ENCODE assay signal across 18 mouse cellular contexts in genomic region chr13:107306958-107307357, GRCm38 (mm10).
"Had no signal": no experiment of that assay in that cellular context is flagged by ENCODE, and none has a peak within 500 bp of the region (broad histone marks: within the 10 kb centered on the region; RNA-seq: fewer than 3 reads in every experiment).

No protein-coding gene starts in this region.

- ATAC-seq: liver, embryonic 12.5 days had no signal

- H3K9ac ChIP-seq: kidney, embryonic 15.5 days; limb, embryonic 13.5 days; liver, embryonic 12.5 days; liver, embryonic 15.5 days; lung, embryonic 15.5 days had no signal

- H3K27me3 ChIP-seq: kidney, embryonic 15.5 days; limb, embryonic 13.5 days; liver, embryonic 12.5 days; liver, embryonic 15.5 days; lung, embryonic 15.5 days had no signal

- H3K4me2 ChIP-seq: kidney, embryonic 15.5 days; limb, embryonic 13.5 days; liver, embryonic 12.5 days; liver, embryonic 15.5 days; lung, embryonic 15.5 days had no signal

- H3K27ac ChIP-seq: kidney, embryonic 15.5 days; limb, embryonic 10.5 days; limb, embryonic 13.5 days; liver, embryonic 12.5 days; liver, embryonic 15.5 days; lung, embryonic 15.5 days; midbrain, embryonic 10.5 days had no signal

- H3K4me1 ChIP-seq: limb, embryonic 10.5 days; limb, embryonic 13.5 days; liver, embryonic 12.5 days; liver, embryonic 15.5 days; megakaryocyte, embryonic 14.5 days; midbrain, embryonic 10.5 days had no signal

- H3K4me3 ChIP-seq: kidney, embryonic 15.5 days; limb, embryonic 10.5 days; limb, embryonic 13.5 days; liver, embryonic 12.5 days; liver, embryonic 15.5 days; lung, embryonic 15.5 days; megakaryocyte, embryonic 14.5 days; midbrain, embryonic 10.5 days had no signal

- DNase-seq: kidney, adult 8-10 months; kidney, postnatal 14 days; kidney, postnatal 4 days; liver; lung, adult 18-20 months; lung, postnatal 14 days; lung, postnatal 4 days; midbrain, embryonic 14.5 days; thymus, adult 18-20 months; thymus, postnatal 36 days had no signal

- H3K36me3 ChIP-seq: kidney, embryonic 15.5 days; limb, embryonic 10.5 days; limb, embryonic 13.5 days; liver, embryonic 12.5 days; liver, embryonic 15.5 days; lung, embryonic 15.5 days; midbrain, embryonic 10.5 days had no signal

- H3K9me3 ChIP-seq: kidney, embryonic 15.5 days; limb, embryonic 10.5 days; limb, embryonic 13.5 days; liver, embryonic 12.5 days; liver, embryonic 15.5 days; lung, embryonic 15.5 days; megakaryocyte, embryonic 14.5 days; midbrain, embryonic 10.5 days had no signal
